Mouse (Mus musculus): ENCODE measurements around the gene Sytl2. TPM values are rescaled to one million over a fixed set of nuclear protein-coding genes. Genes with fewer than 3 reads are reported as not detected.

Sytl2 gene
- total RNA-seq, 2 experiments from 2014 or later: 59.4 to 61.8 TPM

GRCm38 (mm10) chr7:90349014-90349413 is 47.0 kb downstream of the Sytl2 start:
- DNase-seq (ENCODE audit: extremely low spot score in 1 of 2, low spot score in 2 of 2): peak in 1 of 2 experiments; percentile 16
- intact Hi-C loops (cut with DNase I): no loop called here

GRCm38 (mm10) chr7:90352183-90352582 is 50.1 kb downstream of the Sytl2 start:
- intact Hi-C loops (cut with DNase I): no loop called here
- no peak for DNase-seq (ENCODE audit: extremely low spot score in 1 of 2, low spot score in 2 of 2)

GRCm38 (mm10) chr7:90353488-90354228 is 51.6 kb downstream of the Sytl2 start:
- intact Hi-C loops (cut with DNase I): no loop called here
- DNase-seq (ENCODE audit: extremely low spot score in 1 of 2, low spot score in 2 of 2): no peak

DNA sequence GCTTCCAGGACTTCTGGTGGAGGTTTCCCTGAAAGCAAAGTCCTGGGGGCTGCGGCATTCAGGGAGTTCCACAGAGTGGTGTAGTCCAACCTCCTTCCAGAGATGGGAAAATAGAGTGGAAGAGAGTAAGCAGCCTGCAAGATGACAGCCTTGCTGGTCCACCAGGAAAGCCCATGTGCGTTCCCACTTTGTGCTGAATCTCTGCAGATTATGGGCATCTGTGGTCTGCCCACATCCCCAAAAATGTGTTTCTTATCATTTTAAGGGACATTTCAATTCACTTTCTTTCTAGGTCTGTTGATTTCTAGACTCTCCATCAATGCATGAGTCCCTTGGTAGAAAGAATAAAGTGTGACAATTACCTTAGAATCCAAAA is 52.2 kb downstream of the Sytl2 start:
- DNase-seq (ENCODE audit: extremely low spot score in 1 of 2, low spot score in 2 of 2): no peak
- intact Hi-C loops (cut with DNase I): no loop called here

DNA sequence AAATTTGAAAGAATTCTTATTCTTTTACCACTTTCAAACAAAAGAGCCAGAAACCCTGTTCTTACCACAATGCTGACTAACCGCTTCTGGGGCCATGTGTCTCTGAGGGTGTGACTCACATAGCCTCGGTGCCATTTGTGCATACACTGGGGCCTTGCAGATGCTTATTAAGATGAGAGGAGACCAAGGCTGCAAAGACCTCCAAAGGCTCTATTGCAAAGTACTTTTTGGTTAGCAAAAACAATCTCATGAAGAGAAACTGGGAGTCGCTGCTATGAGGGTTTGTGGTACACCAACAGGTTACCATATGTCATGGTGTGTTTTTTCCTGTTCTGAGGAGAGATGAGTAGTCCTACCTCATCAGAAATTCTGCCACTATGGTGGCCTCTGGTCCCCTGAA is 53.4 kb downstream of the Sytl2 start:
- intact Hi-C loops (cut with DNase I): no loop called here

GRCm38 (mm10) chr7:90355995-90356394 is 53.9 kb downstream of the Sytl2 start:
- no peak for DNase-seq (ENCODE audit: extremely low spot score in 1 of 2, low spot score in 2 of 2)
- intact Hi-C loops (cut with DNase I): no loop called here

More for the DNA sequence above, 53.4 kb downstream of the Sytl2 start:
- no peak for DNase-seq (ENCODE audit: extremely low spot score in 1 of 2, low spot score in 2 of 2)

GRCm38 (mm10) chr7:90362788-90363187 is 60.7 kb downstream of the Sytl2 start:
- no peak for DNase-seq (ENCODE audit: extremely low spot score in 1 of 2, low spot score in 2 of 2)
- intact Hi-C loops (cut with DNase I): no loop called here

- intact Hi-C loops (cut with DNase I): no loop called here
These were observed 68.2 kb downstream of the Sytl2 start for GRCm38 (mm10) chr7:90370071-90370851.

GRCm38 (mm10) chr7:90372804-90373203 is 70.8 kb downstream of the Sytl2 start:
- no peak for DNase-seq (ENCODE audit: extremely low spot score in 1 of 2, low spot score in 2 of 2)
- intact Hi-C loops (cut with DNase I): no loop called here

More at GRCm38 (mm10) chr7:90370071-90370851, 68.2 kb downstream of the Sytl2 start:
- DNase-seq (ENCODE audit: extremely low spot score in 1 of 2, low spot score in 2 of 2): peak in 1 of 2 experiments; percentile 27

- no peak for DNase-seq (ENCODE audit: extremely low spot score in 1 of 2, low spot score in 2 of 2)
- intact Hi-C loops (cut with DNase I): no loop called here
These were observed 82.4 kb downstream of the Sytl2 start for GRCm38 (mm10) chr7:90384411-90384810.

- peak; percentile 28 to 62 for DNase-seq (ENCODE audit: extremely low spot score in 1 of 2, low spot score in 2 of 2)
- intact Hi-C loops (cut with DNase I): no loop called here
These were observed 84.9 kb downstream of the Sytl2 start for GRCm38 (mm10) chr7:90386885-90387459.

GRCm38 (mm10) chr7:90389765-90390164 is 87.7 kb downstream of the Sytl2 start:
- DNase-seq (ENCODE audit: extremely low spot score in 1 of 2, low spot score in 2 of 2): no peak
- intact Hi-C loops (cut with DNase I): no loop called here

- DNase-seq (ENCODE audit: extremely low spot score in 1 of 2, low spot score in 2 of 2): no peak
These were observed 93.0 kb downstream of the Sytl2 start for GRCm38 (mm10) chr7:90395073-90395472.

DNA sequence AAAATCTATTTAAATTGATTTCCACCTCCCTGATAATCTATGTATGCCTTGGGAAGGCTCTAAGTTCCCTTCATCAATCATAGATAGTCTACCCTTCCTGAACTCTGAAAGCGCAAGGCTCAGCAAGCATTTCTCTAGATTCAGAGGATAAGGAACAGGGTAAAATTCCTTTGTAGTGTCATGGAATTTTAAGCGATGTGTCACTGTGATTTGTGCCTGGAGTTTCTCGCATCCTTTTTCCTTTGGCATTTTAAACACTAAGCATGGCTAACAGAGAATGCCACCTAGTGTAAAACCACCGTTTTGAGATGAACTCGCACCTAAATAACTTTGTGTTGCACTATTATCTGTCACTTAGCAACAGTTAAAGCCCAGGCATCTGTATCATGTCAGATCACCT is 93.9 kb downstream of the Sytl2 start:
- intact Hi-C loops (cut with DNase I): no loop called here

More at GRCm38 (mm10) chr7:90395073-90395472, 93.0 kb downstream of the Sytl2 start:
- intact Hi-C loops (cut with DNase I): no loop called here

GRCm38 (mm10) chr7:90409934-90410333 is 107.9 kb downstream of the Sytl2 start:
- DNase-seq (ENCODE audit: extremely low spot score in 1 of 2, low spot score in 2 of 2): peak in 1 of 2 experiments; percentile 53
- intact Hi-C loops (cut with DNase I): loop anchor here (10.0 kb wide), 1 partner anchor 415 kb away; no protein-coding TSS in a partner anchor

More for the DNA sequence above, 93.9 kb downstream of the Sytl2 start:
- DNase-seq (ENCODE audit: extremely low spot score in 1 of 2, low spot score in 2 of 2): no peak

DNA sequence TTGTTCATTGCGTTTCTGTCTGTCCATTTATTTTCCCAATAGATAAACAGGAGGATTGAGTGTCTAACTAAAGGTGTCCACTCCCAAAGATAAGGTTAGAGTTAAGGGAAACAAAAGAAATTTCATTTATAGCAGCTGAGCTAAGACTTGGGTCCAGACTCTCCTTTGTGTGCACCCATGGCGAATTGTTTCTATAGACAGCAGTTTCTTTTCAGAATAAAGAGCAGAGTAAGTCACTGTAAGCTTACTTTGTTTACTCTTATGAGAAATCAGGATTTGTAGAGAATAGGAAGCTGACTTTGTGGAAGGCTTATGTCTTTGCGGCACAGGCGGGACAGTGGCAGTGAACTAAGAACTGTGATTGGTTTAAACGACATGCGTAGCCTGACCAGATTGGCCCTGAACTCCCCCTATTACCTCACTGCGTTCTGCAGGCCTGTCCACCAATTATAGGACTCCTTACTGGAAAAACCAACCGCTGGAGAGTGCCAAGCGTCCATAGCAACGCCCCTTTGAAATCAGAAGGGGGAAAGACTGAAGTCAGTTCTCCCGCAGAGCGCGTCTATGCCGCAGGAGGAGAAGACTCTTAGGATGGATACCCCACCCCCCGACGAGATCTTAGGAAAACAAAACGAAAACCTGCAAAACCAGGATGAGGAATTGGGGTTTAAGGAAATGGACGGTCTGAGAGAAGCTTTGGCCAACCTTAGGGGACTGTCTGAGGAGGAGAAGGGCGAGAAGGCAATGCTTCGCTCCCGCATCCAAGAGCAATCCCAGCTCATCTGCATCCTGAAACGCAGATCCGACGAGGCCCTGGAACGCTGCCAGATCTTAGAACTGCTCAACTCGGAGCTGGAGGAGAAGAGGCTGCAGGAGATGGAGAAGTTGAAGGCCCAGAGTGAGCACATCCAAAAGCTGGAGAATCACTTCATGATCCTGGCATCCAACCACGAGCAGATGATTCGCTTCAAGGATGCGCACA is 124.3 kb downstream of the Sytl2 start, which contains the start of gene Ccdc89:
Ccdc89 (plus strand) TSS at position 558 of the 982 bp plus-strand sequence.
- intact Hi-C loops (cut with DNase I): no loop called here
- peak; percentile 87 to 91 for DNase-seq (ENCODE audit: extremely low spot score in 1 of 2, low spot score in 2 of 2)

DNA sequence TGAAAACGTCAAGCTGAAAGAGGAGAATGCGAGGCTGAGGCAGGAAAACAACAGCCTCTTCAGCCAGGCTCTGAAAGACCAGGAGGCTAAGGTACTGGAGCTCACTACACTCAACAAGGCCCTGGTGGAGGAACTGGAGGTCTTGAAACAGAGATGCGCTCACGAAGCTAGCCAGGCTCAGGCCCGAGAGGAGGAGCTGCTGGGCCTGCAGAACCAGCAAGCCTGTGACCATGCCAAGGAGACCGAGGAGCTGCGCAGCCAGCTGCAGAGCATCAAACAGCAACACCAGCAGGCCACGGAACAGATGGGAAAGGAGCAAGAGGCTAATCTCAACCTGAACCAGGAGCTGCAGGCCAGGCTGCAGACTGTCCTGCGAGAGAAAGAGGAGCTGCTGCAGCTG is 125.0 kb downstream of the Sytl2 start:
- intact Hi-C loops (cut with DNase I): no loop called here
- no peak for DNase-seq (ENCODE audit: extremely low spot score in 1 of 2, low spot score in 2 of 2)

DNA sequence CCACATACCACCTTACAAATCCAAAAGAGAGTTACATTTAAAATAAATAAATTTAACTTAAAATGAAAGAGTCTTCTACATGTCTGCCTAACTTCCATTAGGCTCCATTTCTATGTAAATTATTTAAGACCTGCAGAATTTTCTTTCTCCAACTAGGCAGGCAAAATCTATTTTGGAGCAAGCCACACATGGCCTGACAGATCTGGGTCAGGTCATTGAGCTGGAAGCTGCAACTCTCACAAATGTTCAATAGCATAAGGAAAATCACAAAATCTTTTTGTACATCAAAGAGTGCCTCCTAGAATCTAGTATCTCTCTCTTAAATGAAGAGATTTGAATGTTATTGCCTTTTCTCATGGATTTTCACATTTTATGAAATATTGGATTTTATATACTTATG is 130.2 kb downstream of the Sytl2 start:
- no peak for DNase-seq (ENCODE audit: extremely low spot score in 1 of 2, low spot score in 2 of 2)
- intact Hi-C loops (cut with DNase I): no loop called here

Measured in left cerebral cortex, postnatal 10 days (tissue).